Mouse (Mus musculus): Measurements from ENCODE around the gene Mrpl1. TPM values are rescaled to one million over a fixed set of nuclear protein-coding genes. Genes with fewer than 3 reads are reported as not detected.

Gene Mrpl1
- 12.8 and 13.2 TPM in 2 replicates for polyA plus RNA-seq (2012; rRNA removed)

- TF ChIP-seq POLR2A (IDR thresholded peaks at IDR 0.05; ENCODE audit: borderline replicate concordance, insufficient read depth, low read length) (no peak), CTCF (IDR thresholded peaks at IDR 0.05; ENCODE audit: borderline replicate concordance, insufficient read depth, low read depth, low read length) (no peak)
- peak; percentile 33 to 49 for DNase-seq
- Histone ChIP-seq H3K4me1 (ENCODE audit: control insufficient read depth, insufficient read depth, low read length) (0 out of 2 replicates have a peak, but pooled peaks cover 3% of the 10 kb centered on the region), H3K27me3 (ENCODE audit: control insufficient read depth, insufficient read depth, low read length) (no peaks in the 10 kb centered on the region), H3K27ac (ENCODE audit: insufficient read depth, low read length) (peak within 1 kb of the TSS; percentile 60), H3K4me3 (replicated peaks; ENCODE audit: insufficient read depth, low read depth, low read length) (peak within 1 kb of the TSS; percentile 96)
- 1% methylated on average over 17 of the region's 17 CpGs for WGBS
Measured at GRCm38 (mm10) chr5:96209459-96209858, at the start of gene Mrpl1. TSS of gene Mrpl1 (plus strand) at chr5:96209493.

DNA sequence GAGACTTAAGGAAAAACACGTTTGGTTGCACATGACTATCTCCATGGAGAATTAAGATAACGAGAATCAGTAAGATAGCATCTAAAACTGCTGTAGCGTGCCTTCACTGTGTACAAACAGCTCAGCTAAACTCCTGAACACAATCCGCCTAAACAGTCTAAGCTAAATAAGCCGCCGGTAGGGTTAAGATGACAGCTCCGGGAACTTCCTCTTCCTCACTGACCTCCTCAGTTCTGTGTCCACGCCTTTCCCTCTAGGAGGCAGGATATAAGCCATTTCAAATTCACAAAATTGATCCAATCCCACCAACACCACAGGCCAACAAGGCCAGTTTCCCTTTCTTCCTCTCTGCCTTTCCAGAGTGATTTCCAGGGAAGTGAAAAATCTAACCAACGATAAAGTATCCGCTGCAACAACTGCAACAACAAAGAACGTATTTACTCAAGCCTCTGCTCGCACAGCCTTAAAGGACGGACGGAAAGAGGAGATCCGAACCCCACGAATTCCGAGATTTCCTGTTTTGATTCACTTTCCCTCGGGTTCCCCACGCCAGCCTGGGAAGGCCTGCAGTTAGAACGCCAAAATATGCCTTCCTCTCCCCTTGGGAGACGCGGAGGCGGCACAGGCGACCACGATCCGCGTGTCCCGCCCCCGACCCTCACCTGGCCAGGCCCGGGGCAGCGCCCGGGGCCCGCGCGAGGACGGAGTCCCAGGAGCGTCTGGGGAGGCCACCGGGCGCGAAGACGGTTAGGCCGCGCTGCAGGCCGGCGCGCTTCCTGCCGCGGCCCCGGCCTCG, 48.6 kb upstream of the Mrpl1 start:
- under 1% methylated on average over 47 of the region's 50 CpGs for WGBS

DNA sequence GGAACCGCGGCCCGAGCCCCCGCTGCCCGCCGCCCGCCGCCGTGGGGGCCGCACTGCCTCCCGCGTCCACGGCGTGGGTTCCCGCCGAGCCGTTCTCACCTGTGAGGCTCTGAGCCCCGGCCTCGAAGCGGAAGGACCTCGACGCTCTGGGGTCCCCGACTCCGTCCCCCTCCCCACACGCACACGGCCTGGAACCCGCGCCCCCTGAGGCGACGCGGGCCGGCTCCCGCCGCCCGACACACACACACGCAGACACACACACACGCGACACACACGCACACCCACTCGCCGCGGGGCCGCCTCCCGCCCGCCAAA, 48.1 kb upstream of the Mrpl1 start:
- TF ChIP-seq CTCF (IDR thresholded peaks at IDR 0.05; ENCODE audit: borderline replicate concordance, insufficient read depth, low read depth, low read length) (no peak), POLR2A (IDR thresholded peaks at IDR 0.05; ENCODE audit: borderline replicate concordance, insufficient read depth, low read length) (no peak)
- no peaks in the 10 kb centered on the region; the same call in 1 of the 2 replicates for H3K4me1 ChIP-seq (ENCODE audit: control insufficient read depth, insufficient read depth, low read length)
- H3K27ac ChIP-seq (ENCODE audit: insufficient read depth, low read length), result peak overlapping the region; percentile 72
- no peaks in the 10 kb centered on the region for H3K27me3 ChIP-seq (ENCODE audit: control insufficient read depth, insufficient read depth, low read length)
- DNase-seq, result no peak
- peak overlapping the region; percentile 99 for H3K4me3 ChIP-seq (replicated peaks; ENCODE audit: insufficient read depth, low read depth, low read length)
- under 1% methylated on average over 42 of the region's 45 CpGs for WGBS

More for the DNA sequence above, 48.6 kb upstream of the Mrpl1 start:
- Histone ChIP-seq H3K27me3 (ENCODE audit: control insufficient read depth, insufficient read depth, low read length) (no peaks in the 10 kb centered on the region), H3K4me1 (ENCODE audit: control insufficient read depth, insufficient read depth, low read length) (no peaks in the 10 kb centered on the region; the same call in 1 of the 2 replicates), H3K4me3 (replicated peaks; ENCODE audit: insufficient read depth, low read depth, low read length) (peak overlapping the region; percentile 99), H3K27ac (ENCODE audit: insufficient read depth, low read length) (peak overlapping the region; percentile 72)
- TF ChIP-seq CTCF (IDR thresholded peaks at IDR 0.05; ENCODE audit: borderline replicate concordance, insufficient read depth, low read depth, low read length), result no peak
- TF ChIP-seq POLR2A (IDR thresholded peaks at IDR 0.05; ENCODE audit: borderline replicate concordance, insufficient read depth, low read length), result peak; percentile 28; the same call in 1 of the 2 replicates
- peak; percentile 33 to 57 for DNase-seq

- peak overlapping the region; percentile 97 for H3K27ac ChIP-seq (ENCODE audit: insufficient read depth, low read length)
- no peaks in the 10 kb centered on the region for H3K27me3 ChIP-seq (ENCODE audit: control insufficient read depth, insufficient read depth, low read length)
- DNase-seq, result peak; percentile 68 to 76
- H3K4me1 ChIP-seq (ENCODE audit: control insufficient read depth, insufficient read depth, low read length), result no peaks in the 10 kb centered on the region; the same call in 1 of the 2 replicates
- 1% methylated on average over 83 of the region's 114 CpGs for WGBS
- peak overlapping the region; percentile 99 for H3K4me3 ChIP-seq (replicated peaks; ENCODE audit: insufficient read depth, low read depth, low read length)
- TF ChIP-seq CTCF (IDR thresholded peaks at IDR 0.05; ENCODE audit: borderline replicate concordance, insufficient read depth, low read depth, low read length) (no peak), POLR2A (IDR thresholded peaks at IDR 0.05; ENCODE audit: borderline replicate concordance, insufficient read depth, low read length) (peak; percentile 35; the same call in 1 of the 2 replicates)
Measured at GRCm38 (mm10) chr5:96161578-96162398, 47.5 kb upstream of the Mrpl1 start.

DNA sequence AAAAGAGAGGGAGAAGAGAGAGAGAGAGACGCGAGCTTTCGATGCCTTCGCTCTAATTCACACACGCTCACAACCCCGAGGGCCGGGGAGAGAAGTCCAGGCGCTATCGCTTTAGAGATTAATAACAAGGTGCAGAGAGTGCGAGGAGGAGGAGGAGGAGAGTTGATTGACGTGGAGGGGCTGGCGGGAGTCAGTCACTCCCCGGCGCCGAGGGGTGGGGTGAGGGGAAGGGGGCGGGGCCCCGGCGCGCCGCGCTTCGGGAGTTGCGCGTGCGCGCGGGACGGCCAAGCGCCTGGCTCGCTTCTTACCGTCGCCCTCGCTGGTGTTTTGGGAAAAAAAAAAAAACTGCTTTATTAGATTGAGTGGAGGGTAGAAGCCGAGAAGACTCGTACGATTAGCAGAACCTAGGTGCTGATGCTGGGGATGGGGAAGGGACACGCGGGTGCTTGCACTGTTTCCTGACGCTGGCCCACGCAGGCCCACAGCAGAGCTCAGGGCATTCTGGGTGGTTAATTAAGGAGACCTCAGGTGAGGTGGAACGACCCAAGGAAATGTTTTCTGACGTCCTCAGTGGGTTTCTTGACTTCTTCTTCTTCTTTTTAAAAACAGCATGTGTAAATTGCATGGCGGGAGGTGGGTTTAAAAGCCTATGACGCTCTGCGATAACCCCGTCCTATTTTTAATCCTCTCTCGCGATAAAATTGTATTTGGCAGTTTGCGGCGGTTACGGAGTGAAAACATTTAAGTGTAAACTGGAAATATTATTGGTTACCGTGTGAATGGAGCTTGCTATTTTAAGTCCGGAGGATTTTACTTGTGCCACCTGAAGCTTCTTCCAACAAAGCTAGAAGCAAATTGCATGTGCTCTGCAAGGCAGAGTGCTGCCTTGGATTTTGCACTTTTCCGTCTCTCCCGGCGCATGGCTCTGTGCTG, 46.6 kb upstream of the Mrpl1 start:
- Histone ChIP-seq H3K27me3 (ENCODE audit: control insufficient read depth, insufficient read depth, low read length) (no peaks in the 10 kb centered on the region), H3K4me1 (ENCODE audit: control insufficient read depth, insufficient read depth, low read length) (no peaks in the 10 kb centered on the region; the same call in 1 of the 2 replicates), H3K27ac (ENCODE audit: insufficient read depth, low read length) (peak overlapping the region; percentile 97), H3K4me3 (replicated peaks; ENCODE audit: insufficient read depth, low read depth, low read length) (peak overlapping the region; percentile 99)
- WGBS, result under 1% methylated on average over 56 of the region's 56 CpGs
- peak; percentile 86 to 89 for DNase-seq
- TF ChIP-seq CTCF (IDR thresholded peaks at IDR 0.05; ENCODE audit: borderline replicate concordance, insufficient read depth, low read depth, low read length) (no peak), POLR2A (IDR thresholded peaks at IDR 0.05; ENCODE audit: borderline replicate concordance, insufficient read depth, low read length) (peak; percentile 74; the same call in 1 of the 2 replicates)

DNA sequence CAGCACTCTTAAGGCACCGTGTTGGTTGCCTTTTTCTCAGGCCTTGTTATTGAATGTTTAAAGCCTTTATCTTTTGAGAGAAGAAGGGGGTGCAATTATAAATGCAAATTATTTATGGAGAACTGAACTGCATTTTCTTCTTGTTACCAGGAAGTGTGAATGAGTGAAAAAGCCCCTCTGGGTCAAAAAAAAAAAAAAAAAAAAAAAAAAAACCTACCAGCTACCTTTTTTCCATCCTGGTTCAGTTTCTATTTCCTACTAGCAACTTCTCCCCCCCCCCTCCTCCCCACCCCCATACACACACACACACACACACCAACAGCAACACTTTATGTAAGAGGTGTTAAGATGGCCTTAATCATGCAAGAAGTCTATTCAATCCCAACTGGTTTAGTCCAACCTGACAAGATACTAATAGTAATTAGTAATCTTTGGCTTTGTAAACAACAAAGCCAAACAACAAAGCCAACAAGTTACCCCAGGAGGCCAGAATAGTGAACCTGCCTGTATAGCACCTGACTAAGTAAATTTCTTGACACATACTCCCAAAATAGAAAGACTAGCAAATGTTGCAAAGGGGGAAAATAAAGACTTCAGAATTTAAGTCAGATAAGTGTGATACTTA, 45.8 kb upstream of the Mrpl1 start:
- no peak for DNase-seq
- no peak for TF ChIP-seq POLR2A (IDR thresholded peaks at IDR 0.05; ENCODE audit: borderline replicate concordance, insufficient read depth, low read length)
- TF ChIP-seq CTCF (IDR thresholded peaks at IDR 0.05; ENCODE audit: borderline replicate concordance, insufficient read depth, low read depth, low read length), result no peak
- Histone ChIP-seq H3K4me3 (replicated peaks; ENCODE audit: insufficient read depth, low read depth, low read length) (peak overlapping the region; percentile 99), H3K4me1 (ENCODE audit: control insufficient read depth, insufficient read depth, low read length) (no peaks in the 10 kb centered on the region; the same call in 1 of the 2 replicates), H3K27ac (ENCODE audit: insufficient read depth, low read length) (peak overlapping the region; percentile 94; the same call in 1 of the 2 replicates), H3K27me3 (ENCODE audit: control insufficient read depth, insufficient read depth, low read length) (no peaks in the 10 kb centered on the region)
- 0% methylated on average over 1 of the region's 1 CpGs for WGBS
